Mouse (Mus musculus): ENCODE results near the gene St3gal3. TPM values are rescaled to one million over a fixed set of nuclear protein-coding genes. Genes with fewer than 3 reads are reported as not detected.

The St3gal3 gene
- polyA plus RNA-seq, 1 experiment from 2014 or later: 9.3 TPM

- DNase-seq: no peak
- H3K27me3 ChIP-seq (ENCODE audit: control insufficient read depth, insufficient read depth, low read length): no peaks in the 10 kb centered on the region
- H3K9ac ChIP-seq (replicated peaks; ENCODE audit: low read length): no peak overlapping the region
- H3K4me2 ChIP-seq (ENCODE audit: low read length): no peak overlapping the region
- no peak overlapping the region for H3K27ac ChIP-seq (replicated peaks; ENCODE audit: low read depth, low read length)
- H3K9me3 ChIP-seq (ENCODE audit: control insufficient read depth, low read length): no peaks in the 10 kb centered on the region
- H3K4me1 ChIP-seq (ENCODE audit: control insufficient read depth, insufficient read depth, low read length): peaks cover 9% of the 10 kb centered on the region; the same call in 1 of the 2 replicates
- ATAC-seq (ENCODE audit: low FRiP score, low TSS enrichment): no peak
- WGBS: 83% methylated on average over 6 of the region's 6 CpGs
- no peak overlapping the region for H3K4me3 ChIP-seq (replicated peaks; ENCODE audit: low read depth, low read length)
- no peaks in the 10 kb centered on the region for H3K36me3 ChIP-seq (ENCODE audit: control insufficient read depth, insufficient read depth, low read length)
These were observed 103.5 kb downstream of the St3gal3 start for GRCm38 (mm10) chr4:118031132-118031775.

GRCm38 (mm10) chr4:118030330-118030729 is 104.4 kb downstream of the St3gal3 start:
- H3K27ac ChIP-seq (replicated peaks; ENCODE audit: low read depth, low read length): no peak overlapping the region
- no peak for ATAC-seq (ENCODE audit: low FRiP score, low TSS enrichment)
- H3K4me2 ChIP-seq (ENCODE audit: low read length): no peak overlapping the region
- H3K36me3 ChIP-seq (ENCODE audit: control insufficient read depth, insufficient read depth, low read length): no peaks in the 10 kb centered on the region
- no peak for DNase-seq
- H3K9ac ChIP-seq (replicated peaks; ENCODE audit: low read length): no peak overlapping the region
- no peaks in the 10 kb centered on the region for H3K27me3 ChIP-seq (ENCODE audit: control insufficient read depth, insufficient read depth, low read length)
- 68% methylated on average over 5 of the region's 5 CpGs for WGBS
- no peaks in the 10 kb centered on the region for H3K9me3 ChIP-seq (ENCODE audit: control insufficient read depth, low read length)
- H3K4me3 ChIP-seq (replicated peaks; ENCODE audit: low read depth, low read length): no peak overlapping the region
- peaks cover 9% of the 10 kb centered on the region; the same call in 1 of the 2 replicates for H3K4me1 ChIP-seq (ENCODE audit: control insufficient read depth, insufficient read depth, low read length)

GRCm38 (mm10) chr4:118029892-118030291 is 104.8 kb downstream of the St3gal3 start:
- peaks cover 9% of the 10 kb centered on the region; the same call in 1 of the 2 replicates for H3K4me1 ChIP-seq (ENCODE audit: control insufficient read depth, insufficient read depth, low read length)
- no peak for ATAC-seq (ENCODE audit: low FRiP score, low TSS enrichment)
- no peak overlapping the region for H3K4me3 ChIP-seq (replicated peaks; ENCODE audit: low read depth, low read length)
- H3K4me2 ChIP-seq (ENCODE audit: low read length): no peak overlapping the region
- no peaks in the 10 kb centered on the region for H3K9me3 ChIP-seq (ENCODE audit: control insufficient read depth, low read length)
- no peak for DNase-seq
- H3K9ac ChIP-seq (replicated peaks; ENCODE audit: low read length): no peak overlapping the region
- no peak overlapping the region for H3K27ac ChIP-seq (replicated peaks; ENCODE audit: low read depth, low read length)
- no peaks in the 10 kb centered on the region for H3K36me3 ChIP-seq (ENCODE audit: control insufficient read depth, insufficient read depth, low read length)
- H3K27me3 ChIP-seq (ENCODE audit: control insufficient read depth, insufficient read depth, low read length): no peaks in the 10 kb centered on the region
- WGBS: 32% methylated on average over 6 of the region's 6 CpGs

GRCm38 (mm10) chr4:118028994-118029393 is 105.7 kb downstream of the St3gal3 start:
- no peak overlapping the region for H3K4me3 ChIP-seq (replicated peaks; ENCODE audit: low read depth, low read length)
- ATAC-seq (ENCODE audit: low FRiP score, low TSS enrichment) (no peak), DNase-seq (peak; percentile 72)
- H3K4me2 ChIP-seq (ENCODE audit: low read length): no peak overlapping the region
- 0 out of 2 replicates have a peak overlapping the region, but pooled peaks have one; percentile 13 for H3K27ac ChIP-seq (replicated peaks; ENCODE audit: low read depth, low read length)
- no peaks in the 10 kb centered on the region for H3K36me3 ChIP-seq (ENCODE audit: control insufficient read depth, insufficient read depth, low read length)
- H3K4me1 ChIP-seq (ENCODE audit: control insufficient read depth, insufficient read depth, low read length): peaks cover 9% of the 10 kb centered on the region; the same call in 1 of the 2 replicates
- H3K9me3 ChIP-seq (ENCODE audit: control insufficient read depth, low read length): no peaks in the 10 kb centered on the region
- no peaks in the 10 kb centered on the region for H3K27me3 ChIP-seq (ENCODE audit: control insufficient read depth, insufficient read depth, low read length)
- H3K9ac ChIP-seq (replicated peaks; ENCODE audit: low read length): no peak overlapping the region
- WGBS: 53% methylated on average over 9 of the region's 9 CpGs

GRCm38 (mm10) chr4:118025931-118026330 is 108.8 kb downstream of the St3gal3 start:
- Histone ChIP-seq H3K9ac (replicated peaks; ENCODE audit: low read length) (no peak overlapping the region), H3K4me2 (ENCODE audit: low read length) (no peak overlapping the region), H3K27ac (replicated peaks; ENCODE audit: low read depth, low read length) (no peak overlapping the region), H3K36me3 (ENCODE audit: control insufficient read depth, insufficient read depth, low read length) (no peaks in the 10 kb centered on the region), H3K9me3 (ENCODE audit: control insufficient read depth, low read length) (no peaks in the 10 kb centered on the region), H3K27me3 (ENCODE audit: control insufficient read depth, insufficient read depth, low read length) (no peaks in the 10 kb centered on the region), H3K4me3 (replicated peaks; ENCODE audit: low read depth, low read length) (no peak overlapping the region), H3K4me1 (ENCODE audit: control insufficient read depth, insufficient read depth, low read length) (peaks cover 9% of the 10 kb centered on the region; the same call in 1 of the 2 replicates)
- ATAC-seq (ENCODE audit: low FRiP score, low TSS enrichment) (no peak), DNase-seq (no peak)
- 79% methylated on average over 7 of the region's 7 CpGs for WGBS

- Histone ChIP-seq H3K4me2 (ENCODE audit: low read length) (no peak overlapping the region), H3K4me1 (ENCODE audit: control insufficient read depth, insufficient read depth, low read length) (0 out of 2 replicates have a peak, but pooled peaks cover 8% of the 10 kb centered on the region), H3K27ac (replicated peaks; ENCODE audit: low read depth, low read length) (no peak overlapping the region), H3K9ac (replicated peaks; ENCODE audit: low read length) (no peak overlapping the region), H3K36me3 (ENCODE audit: control insufficient read depth, insufficient read depth, low read length) (no peaks in the 10 kb centered on the region), H3K27me3 (ENCODE audit: control insufficient read depth, insufficient read depth, low read length) (no peaks in the 10 kb centered on the region), H3K9me3 (ENCODE audit: control insufficient read depth, low read length) (no peaks in the 10 kb centered on the region), H3K4me3 (replicated peaks; ENCODE audit: low read depth, low read length) (no peak overlapping the region)
- ATAC-seq (ENCODE audit: low FRiP score, low TSS enrichment) (no peak), DNase-seq (no peak)
- WGBS: 93% methylated on average over 7 of the region's 7 CpGs
These were observed 109.3 kb downstream of the St3gal3 start for GRCm38 (mm10) chr4:118025381-118025780.

- DNase-seq (no peak), ATAC-seq (ENCODE audit: low FRiP score, low TSS enrichment) (no peak)
- Histone ChIP-seq H3K4me1 (ENCODE audit: control insufficient read depth, insufficient read depth, low read length) (no peaks in the 10 kb centered on the region), H3K9me3 (ENCODE audit: control insufficient read depth, low read length) (no peaks in the 10 kb centered on the region), H3K4me3 (replicated peaks; ENCODE audit: low read depth, low read length) (no peak overlapping the region), H3K27me3 (ENCODE audit: control insufficient read depth, insufficient read depth, low read length) (no peaks in the 10 kb centered on the region), H3K27ac (replicated peaks; ENCODE audit: low read depth, low read length) (no peak overlapping the region), H3K36me3 (ENCODE audit: control insufficient read depth, insufficient read depth, low read length) (no peaks in the 10 kb centered on the region), H3K4me2 (ENCODE audit: low read length) (no peak overlapping the region), H3K9ac (replicated peaks; ENCODE audit: low read length) (no peak overlapping the region)
- 95% methylated on average over 3 of the region's 3 CpGs for WGBS
These were observed 111.9 kb downstream of the St3gal3 start for GRCm38 (mm10) chr4:118022811-118023210.

GRCm38 (mm10) chr4:118022406-118022805 is 112.3 kb downstream of the St3gal3 start:
- Histone ChIP-seq H3K9ac (replicated peaks; ENCODE audit: low read length) (no peak overlapping the region), H3K9me3 (ENCODE audit: control insufficient read depth, low read length) (no peaks in the 10 kb centered on the region), H3K27ac (replicated peaks; ENCODE audit: low read depth, low read length) (no peak overlapping the region), H3K4me1 (ENCODE audit: control insufficient read depth, insufficient read depth, low read length) (no peaks in the 10 kb centered on the region), H3K27me3 (ENCODE audit: control insufficient read depth, insufficient read depth, low read length) (no peaks in the 10 kb centered on the region), H3K4me2 (ENCODE audit: low read length) (no peak overlapping the region), H3K4me3 (replicated peaks; ENCODE audit: low read depth, low read length) (no peak overlapping the region), H3K36me3 (ENCODE audit: control insufficient read depth, insufficient read depth, low read length) (no peaks in the 10 kb centered on the region)
- no peak for DNase-seq
- no peak for ATAC-seq (ENCODE audit: low FRiP score, low TSS enrichment)
- WGBS: 87% methylated on average over 4 of the region's 4 CpGs

GRCm38 (mm10) chr4:118019640-118020039 is 115.1 kb downstream of the St3gal3 start:
- no peaks in the 10 kb centered on the region for H3K36me3 ChIP-seq (ENCODE audit: control insufficient read depth, insufficient read depth, low read length)

More at GRCm38 (mm10) chr4:118019640-118020039, 115.1 kb downstream of the St3gal3 start:
- no peak for ATAC-seq (ENCODE audit: low FRiP score, low TSS enrichment)
- 78% methylated on average over 8 of the region's 8 CpGs for WGBS
- H3K9me3 ChIP-seq (ENCODE audit: control insufficient read depth, low read length): no peaks in the 10 kb centered on the region
- no peak overlapping the region for H3K9ac ChIP-seq (replicated peaks; ENCODE audit: low read length)
- 0 out of 2 replicates have a peak, but pooled peaks cover 4% of the 10 kb centered on the region for H3K4me1 ChIP-seq (ENCODE audit: control insufficient read depth, insufficient read depth, low read length)
- no peak for DNase-seq
- H3K4me3 ChIP-seq (replicated peaks; ENCODE audit: low read depth, low read length): no peak overlapping the region
- H3K4me2 ChIP-seq (ENCODE audit: low read length): no peak overlapping the region
- H3K27me3 ChIP-seq (ENCODE audit: control insufficient read depth, insufficient read depth, low read length): no peaks in the 10 kb centered on the region
- H3K27ac ChIP-seq (replicated peaks; ENCODE audit: low read depth, low read length): no peak overlapping the region
